Mouse (Mus musculus) left cerebral cortex, adult 2 months (tissue): ENCODE data around the gene Pnpla5. TPM values are rescaled to one million over a fixed set of nuclear protein-coding genes. Genes with fewer than 3 reads are reported as not detected.

ENCODE experiments used
- DNase-seq, 2 experiments: peaks; one replicate each; pipeline ENCODE4 v3.0.0; 2021 to 2022; ENCODE audit warnings: low spot score in 2 of 2, mixed read lengths in 1 of 2; ENCODE audit errors: extremely low spot score in 1 of 2
- H3K27ac ChIP-seq: fragments of 200-600 bp; 2 replicates; pipeline ENCODE4 v1.8.1; 2022
- H3K4me3 ChIP-seq: fragments of 200-600 bp; 2 replicates; pipeline ENCODE4 v1.8.1; 2022
- CTCF ChIP-seq: fragments of 200-600 bp; IDR thresholded peaks from 2 replicates; pipeline ENCODE4 v1.8.1; 2022; ENCODE audit warnings: antibody characterized with exemption, mild to moderate bottlenecking, moderate library complexity
- intact Hi-C: fragments of 180-260 bp; cut with DNase I; formaldehyde crosslinking; loops from one replicate; pipeline ENCODE4 v1.15.1; 2025
- total RNA-seq, 2 experiments: library from RNA; stranded (reverse); gene quantifications; 2 replicates each; pipeline ENCODE4 v1.2.3; 2021

The Pnpla5 gene
- total RNA-seq, 2 experiments from 2014 or later: not detected

DNA sequence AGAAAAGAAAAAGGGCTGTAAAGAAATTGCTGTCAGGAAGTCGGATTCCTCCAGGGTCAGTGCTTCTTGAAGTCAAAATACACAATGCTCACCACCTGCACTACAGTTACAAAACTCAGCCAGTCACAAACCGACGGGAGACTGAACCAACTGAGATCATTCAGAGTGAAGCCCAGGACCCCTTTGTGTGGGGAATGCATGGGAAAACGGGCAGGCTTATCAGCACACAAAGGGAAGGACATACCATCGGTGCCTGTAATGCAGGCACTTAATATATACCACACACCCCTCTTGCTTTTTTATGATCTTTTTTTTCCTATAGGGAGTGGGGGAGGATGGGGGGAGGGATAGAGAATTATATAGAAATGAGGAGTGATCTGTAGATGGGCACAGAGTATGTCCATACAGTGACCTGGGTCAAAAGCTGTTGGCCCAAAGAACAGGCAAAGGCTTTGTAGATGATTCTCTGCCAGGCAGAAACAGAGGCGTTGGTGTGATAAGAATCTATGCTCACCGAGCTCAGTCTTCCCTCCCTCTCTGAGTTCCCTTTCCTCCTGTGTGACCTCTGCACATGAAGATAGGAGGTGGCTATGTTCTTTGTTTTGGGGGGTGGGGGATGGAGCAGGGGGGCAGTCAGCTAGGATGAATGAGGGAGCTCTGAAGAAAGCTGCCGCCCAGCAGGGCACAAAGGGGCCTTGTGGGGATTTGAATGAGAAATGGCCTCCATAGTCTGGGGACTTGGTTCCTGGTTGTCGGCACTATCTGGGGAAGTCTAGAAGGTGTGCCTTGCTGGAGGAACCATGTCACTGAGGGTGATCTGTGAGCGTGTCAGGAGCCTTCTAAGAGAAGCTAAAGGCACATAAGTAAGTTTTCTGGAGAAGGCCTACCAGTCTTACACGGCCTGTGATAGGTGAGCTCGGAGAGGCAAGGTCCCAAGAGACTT lies 13.8 kb upstream of the Pnpla5 start:
- TF ChIP-seq CTCF: no peak
- intact Hi-C loops: no loop called here
- Histone ChIP-seq H3K4me3 (no peak overlapping the region), H3K27ac (no peak overlapping the region)
- DNase-seq: no peak

DNA sequence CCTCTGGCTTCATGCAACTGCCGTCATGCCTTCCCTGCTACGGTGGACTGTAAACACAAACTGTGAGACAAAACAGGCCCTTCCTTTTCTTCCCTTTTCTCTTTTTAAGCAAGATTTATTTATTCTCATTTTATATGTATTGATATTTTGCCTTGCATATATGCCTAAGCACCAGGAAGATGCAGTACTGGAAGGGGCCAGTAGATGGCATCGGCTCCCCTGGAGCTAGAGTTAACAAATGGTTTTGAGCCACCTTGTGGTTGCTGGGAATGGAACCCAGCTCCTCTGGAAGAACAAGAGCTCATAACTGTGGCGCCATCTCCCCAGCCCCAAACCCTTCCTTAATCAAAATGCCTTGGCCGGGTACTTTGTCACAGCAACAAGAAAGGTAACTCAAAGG lies 12.5 kb upstream of the Pnpla5 start:
- TF ChIP-seq CTCF: peak; percentile 50
- no peak overlapping the region for H3K27ac ChIP-seq
- intact Hi-C loops: no loop called here
- DNase-seq: no peak
- no peak overlapping the region for H3K4me3 ChIP-seq

- intact Hi-C loops: no loop called here
These were observed 10.5 kb upstream of the Pnpla5 start for GRCm38 (mm10) chr15:84133440-84133839.

GRCm38 (mm10) chr15:84131971-84132370 lies 9.0 kb upstream of the Pnpla5 start:
- intact Hi-C loops: no loop called here
- no peak for DNase-seq
- TF ChIP-seq CTCF: no peak
- H3K4me3 ChIP-seq: no peak overlapping the region
- no peak overlapping the region for H3K27ac ChIP-seq

More at GRCm38 (mm10) chr15:84133440-84133839, 10.5 kb upstream of the Pnpla5 start:
- DNase-seq: no peak
- TF ChIP-seq CTCF: no peak
- Histone ChIP-seq H3K4me3 (no peak overlapping the region), H3K27ac (no peak overlapping the region)

DNA sequence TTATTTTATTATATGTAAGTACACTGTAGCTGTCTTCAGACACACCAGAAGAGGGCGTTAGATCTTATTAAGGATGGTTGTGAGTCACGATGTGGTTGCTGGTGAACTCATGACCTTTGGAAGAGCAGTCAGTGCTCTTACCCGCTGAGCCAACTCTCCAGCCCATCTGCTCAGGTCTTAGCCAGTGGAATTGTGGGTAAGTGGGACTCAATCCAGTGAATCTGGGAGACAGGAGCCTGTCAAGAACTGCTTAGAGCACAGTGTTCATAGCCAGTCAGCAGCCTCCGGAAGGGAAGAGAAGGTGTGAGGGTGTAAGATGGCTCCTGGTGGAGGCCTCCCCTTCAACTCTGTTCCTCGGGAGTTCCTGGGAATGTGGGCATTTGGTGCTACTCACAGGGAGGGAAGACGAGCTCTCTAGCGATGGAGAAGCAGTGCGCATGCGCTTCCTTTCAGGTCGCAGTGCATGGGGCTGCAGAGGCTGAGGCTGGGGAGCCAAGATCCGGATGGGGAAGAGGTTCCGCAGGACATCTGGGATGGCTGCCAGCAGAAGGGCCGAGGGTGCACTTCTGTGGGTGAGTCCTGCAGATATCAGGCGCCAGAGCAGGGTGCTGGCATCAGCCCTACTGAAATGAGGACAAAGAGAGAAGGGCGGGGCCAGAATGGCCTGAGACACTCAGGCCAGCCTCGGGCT lies 8.3 kb upstream of the Pnpla5 start:
- H3K27ac ChIP-seq: no peak overlapping the region
- intact Hi-C loops: no loop called here
- DNase-seq: no peak

DNA sequence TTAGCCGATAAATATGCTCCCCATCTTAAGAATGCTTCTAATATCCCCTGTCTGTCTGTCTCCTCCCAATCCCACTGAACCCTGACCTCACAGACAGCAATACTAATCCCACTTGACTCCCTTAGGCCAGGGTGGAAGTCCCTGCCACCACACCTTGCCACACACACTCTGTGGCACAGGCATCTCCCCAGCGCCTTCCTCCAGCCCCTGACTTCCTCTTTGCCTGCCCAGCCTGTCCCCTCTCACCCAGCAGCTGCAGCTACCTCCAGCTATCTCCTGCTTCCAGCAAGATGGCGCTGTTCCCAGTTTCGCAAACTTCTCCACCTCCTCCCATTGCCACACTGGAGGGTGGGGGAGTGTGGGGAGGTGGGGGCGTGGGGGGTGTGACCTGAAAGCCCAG lies 3.9 kb upstream of the Pnpla5 start:
- H3K4me3 ChIP-seq: no peak overlapping the region
- intact Hi-C loops: no loop called here
- TF ChIP-seq CTCF: no peak
- no peak overlapping the region for H3K27ac ChIP-seq
- DNase-seq: no peak

More for the DNA sequence above, 8.3 kb upstream of the Pnpla5 start:
- no peak overlapping the region for H3K4me3 ChIP-seq
- no peak for TF ChIP-seq CTCF

DNA sequence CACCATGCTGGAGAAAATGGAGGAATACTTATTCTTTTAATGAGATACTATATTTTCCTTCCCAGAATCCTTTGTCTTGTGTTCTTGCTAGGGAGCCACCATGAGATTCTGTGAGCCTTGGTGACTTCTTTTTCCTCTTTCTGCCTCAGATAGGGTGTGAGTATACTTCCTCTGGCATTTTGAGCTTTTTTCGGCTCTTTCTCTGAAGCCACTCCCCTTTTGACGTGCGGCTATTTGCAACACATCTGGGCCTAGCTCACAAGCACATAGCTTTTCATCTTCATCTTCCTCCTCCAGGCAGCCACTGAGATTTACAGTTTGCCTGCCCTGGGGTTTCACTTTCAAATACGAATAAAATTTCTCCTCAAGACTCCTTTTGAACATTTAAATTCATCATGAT lies 3.5 kb upstream of the Pnpla5 start:
- no peak for TF ChIP-seq CTCF
- no peak overlapping the region for H3K4me3 ChIP-seq
- intact Hi-C loops: no loop called here
- no peak for DNase-seq
- H3K27ac ChIP-seq: no peak overlapping the region

DNA sequence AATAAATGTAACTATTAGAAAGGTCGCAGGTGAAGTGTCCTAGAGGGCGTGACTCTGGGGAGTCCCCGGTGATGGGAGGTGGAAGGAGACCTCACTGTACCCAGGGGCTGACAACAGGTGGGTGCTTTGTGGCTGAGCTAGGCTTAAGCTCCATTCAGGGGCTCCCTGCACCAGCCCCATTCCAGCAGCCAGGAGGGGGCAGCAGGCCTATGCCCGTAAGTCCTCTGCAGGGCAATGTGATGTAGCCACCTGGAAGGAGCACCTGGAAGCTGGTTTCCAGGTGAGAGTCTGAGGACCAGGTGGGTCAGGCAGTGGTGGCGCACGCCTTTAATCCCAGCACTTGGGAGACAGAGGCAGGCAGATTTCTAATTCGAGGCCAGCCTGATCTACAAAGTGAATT lies 1.1 kb upstream of the Pnpla5 start:
- DNase-seq: no peak
- intact Hi-C loops: loop anchor here (5.0 kb wide), 1 partner anchor 43 kb away; the partner anchor contains the start of gene Pnpla3
- TF ChIP-seq CTCF: no peak; the same call in 1 of the 2 replicates
- Histone ChIP-seq H3K27ac (no peak overlapping the region), H3K4me3 (no peak overlapping the region)

GRCm38 (mm10) chr15:84121036-84121435 lies 1.9 kb downstream of the Pnpla5 start:
- TF ChIP-seq CTCF: no peak
- no peak for DNase-seq
- Histone ChIP-seq H3K4me3 (no peak overlapping the region), H3K27ac (no peak overlapping the region)
- intact Hi-C loops: loop anchor here (5.0 kb wide), 1 partner anchor 46 kb away; the partner anchor contains the start of gene Pnpla3

GRCm38 (mm10) chr15:84120612-84121011 lies 2.4 kb downstream of the Pnpla5 start:
- DNase-seq: no peak
- intact Hi-C loops: loop anchor here (5.0 kb wide), 1 partner anchor 47 kb away; the partner anchor contains the start of gene Pnpla3
- Histone ChIP-seq H3K27ac (no peak overlapping the region), H3K4me3 (no peak overlapping the region)
- TF ChIP-seq CTCF: peak; percentile 52

- intact Hi-C loops: loop anchor here (5.0 kb wide), 1 partner anchor 516 kb away; no protein-coding TSS in a partner anchor
- no peak overlapping the region for H3K4me3 ChIP-seq
- TF ChIP-seq CTCF: no peak
These were observed 6.5 kb downstream of the Pnpla5 start for GRCm38 (mm10) chr15:84116466-84116865.

GRCm38 (mm10) chr15:84115727-84116126 lies 7.2 kb downstream of the Pnpla5 start:
- Histone ChIP-seq H3K27ac (no peak overlapping the region), H3K4me3 (no peak overlapping the region)
- peak; percentile 44 for TF ChIP-seq CTCF
- DNase-seq: no peak
- intact Hi-C loops: loop anchor here (5.0 kb wide), 1 partner anchor 517 kb away; no protein-coding TSS in a partner anchor

More at GRCm38 (mm10) chr15:84116466-84116865, 6.5 kb downstream of the Pnpla5 start:
- no peak overlapping the region for H3K27ac ChIP-seq
- DNase-seq: no peak
